Comparison of ENCODE assay signal across 10 mouse cellular contexts in genomic region chr3:51741824-51742223, GRCm38 (mm10).
DNase-seq lines count a peak whose midpoint lies in the region; ATAC-seq and TF ChIP-seq lines count a peak whose summit lies in the region.
"Had no signal": no experiment of that assay in that cellular context is flagged by ENCODE, and none has a peak within 500 bp of the region (broad histone marks: within the 10 kb centered on the region; RNA-seq: fewer than 3 reads in every experiment).

No protein-coding gene starts in this region.

- H3K27me3 ChIP-seq in lung, embryonic 14.5 days (ENCODE audit: insufficient read depth, low read length) = no peaks in the 10 kb centered on the region
- no peaks in the 10 kb centered on the region for H3K27me3 ChIP-seq in hindbrain, embryonic 12.5 days

- peaks cover 18% of the 10 kb centered on the region for H3K4me1 ChIP-seq in lung, embryonic 14.5 days (ENCODE audit: insufficient read depth)
- peaks cover 34% of the 10 kb centered on the region for H3K4me1 ChIP-seq in hindbrain, embryonic 12.5 days

- peak; percentile 27 for DNase-seq in lung, embryonic 14.5 days
- DNase-seq in lung, postnatal 14 days = no peak
- peak; percentile 19 to 33 for DNase-seq in heart, adult 9 months (ENCODE audit: low spot score in 2 of 2)
- DNase-seq in spleen, postnatal 36 days (ENCODE audit: low spot score in 2 of 2) = no peak
- DNase-seq in adrenal gland, adult 18-20 months (ENCODE audit: low spot score in 2 of 2) = no peak
- DNase-seq: spleen, adult 18-20 months had no signal

- no peaks in the 10 kb centered on the region for H3K36me3 ChIP-seq in lung, embryonic 14.5 days (ENCODE audit: insufficient read depth)
- H3K36me3 ChIP-seq in hindbrain, embryonic 12.5 days = no peaks in the 10 kb centered on the region
- H3K36me3 ChIP-seq: G1E had no signal

- no peak overlapping the region for H3K9ac ChIP-seq in lung, embryonic 14.5 days
- H3K9ac ChIP-seq in hindbrain, embryonic 12.5 days = 0 out of 2 replicates have a peak overlapping the region, but pooled peaks have one; percentile 0
- H3K9ac ChIP-seq: liver, embryonic 14.5 days had no signal

- H3K9me3 ChIP-seq in lung, embryonic 14.5 days (ENCODE audit: low read depth, low read length) = no peaks in the 10 kb centered on the region
- H3K9me3 ChIP-seq in hindbrain, embryonic 12.5 days (replicated peaks) = no peaks in the 10 kb centered on the region
- H3K9me3 ChIP-seq: G1E had no signal

- H3K27ac ChIP-seq in lung, embryonic 14.5 days (ENCODE audit: low read depth) = peak overlapping the region; percentile 27; the same call in 1 of the 2 replicates
- 0 out of 2 replicates have a peak overlapping the region, but pooled peaks have one; percentile 18 for H3K27ac ChIP-seq in hindbrain, embryonic 12.5 days
- H3K27ac ChIP-seq: liver, embryonic 14.5 days had no signal

- no peak overlapping the region for H3K4me3 ChIP-seq in lung, embryonic 14.5 days (ENCODE audit: low read depth, low read length)
- H3K4me3 ChIP-seq in hindbrain, embryonic 12.5 days = no peak overlapping the region

- no peak overlapping the region for H3K4me2 ChIP-seq in lung, embryonic 14.5 days
- no peak overlapping the region for H3K4me2 ChIP-seq in hindbrain, embryonic 12.5 days (replicated peaks)

- 66% methylated on average over 10 of the region's 10 CpGs for WGBS in lung, embryonic 14.5 days
- 79% methylated on average over 10 of the region's 10 CpGs for WGBS in hindbrain, embryonic 12.5 days

- ATAC-seq in lung, embryonic 14.5 days (ENCODE audit: insufficient read depth) = no peak; the same call in 1 of the 2 replicates
- ATAC-seq in hindbrain, embryonic 12.5 days (ENCODE audit: low FRiP score) = no peak
- 0 out of 2 replicates have a peak, but pooled peaks have one; percentile 3 for ATAC-seq in neutrophil, adult 5-6 weeks (ENCODE audit: extremely low read depth, insufficient number of reproducible peaks, low FRiP score, poor library complexity, severe bottlenecking)

- no peak for TF ChIP-seq CTCF in lung, embryonic 14.5 days (IDR thresholded peaks at IDR 0.05; ENCODE audit: low read depth)

Comparison
In these comparisons a context has a peak if more than half of its experiments do, and no peak if none do; other contexts are left out.
1. DNase-seq: peak in lung, embryonic 14.5 days (single experiment) and heart, adult 9 months (2 of 2); none in lung, postnatal 14 days (single experiment), spleen, postnatal 36 days (0 of 2) and adrenal gland, adult 18-20 months (0 of 2).